Mouse (Mus musculus) liver, embryonic 14 days (tissue): Measurements from ENCODE around the gene Vmn2r111. TPM values are rescaled to one million over a fixed set of nuclear protein-coding genes. Genes with fewer than 3 reads are reported as not detected.

Experiments
- polyA plus RNA-seq: library from polyadenylated mRNA; depleted of rRNA; stranded (reverse); fragments of >200 nt; gene quantifications from 2 replicates; pipeline ENCODE4 v1.2.3, GENCODE M21; 2012; rRNA removed

The Vmn2r111 gene
- polyA plus RNA-seq = not detected in 2 replicates

GRCm38 (mm10) chr17:22573382-22573781 lies at the start of gene Vmn2r111:
TSS of gene Vmn2r111 (minus strand) at chr17:22573482.

GRCm38 (mm10) chr17:22600651-22601050 lies 27.4 kb upstream of the Vmn2r111 start, which contains the start of gene Vmn2r112:
TSS of gene Vmn2r112 (plus strand) at chr17:22600951.

Other genes with a start within 250 kb of the Vmn2r111 start
- 3.0 and 3.6 TPM in 2 replicates for gene Zfp944, start 212.1 kb downstream of the Vmn2r111 start, polyA plus RNA-seq
- gene Zfp758, start 212.0 kb downstream of the Vmn2r111 start, polyA plus RNA-seq = 1.5 and 1.8 TPM in 2 replicates
- gene Zfp946, start 149.3 kb downstream of the Vmn2r111 start, polyA plus RNA-seq = 1.8 and 1.9 TPM in 2 replicates
- gene Vmn2r112, start 27.5 kb upstream of the Vmn2r111 start, polyA plus RNA-seq = not detected in 2 replicates